ENCODE assay signal across 13 mouse cellular contexts in the genomic region with DNA sequence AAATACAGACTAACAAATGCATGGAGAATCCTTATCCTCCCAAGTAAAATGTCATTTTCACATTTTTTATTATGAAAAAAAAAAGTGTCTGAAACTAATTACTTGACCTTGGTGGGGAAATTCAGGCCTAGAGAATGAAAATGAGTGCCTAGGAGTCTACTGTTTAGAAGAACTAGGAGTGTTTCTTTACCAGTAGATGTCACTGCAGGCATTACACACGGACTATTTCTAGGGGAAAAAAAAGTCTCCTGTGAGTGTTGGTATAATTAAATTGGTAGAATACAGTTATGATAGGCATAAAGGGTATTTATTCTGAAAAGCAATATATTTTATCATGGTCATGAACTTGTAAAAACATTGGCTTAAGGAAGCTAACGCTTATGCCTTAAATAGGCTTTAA. TPM values are rescaled to one million over a fixed set of nuclear protein-coding genes. Genes with fewer than 3 reads are reported as not detected.
DNase-seq lines count a peak whose midpoint lies in the region; ATAC-seq and TF ChIP-seq lines count a peak whose summit lies in the region.
"Had no signal": no experiment of that assay in that cellular context is flagged by ENCODE, and none has a peak within 500 bp of the region (broad histone marks: within the 10 kb centered on the region; RNA-seq: fewer than 3 reads in every experiment).

No protein-coding gene starts in this region.

- H3K27me3 ChIP-seq in forebrain, embryonic 14.5 days (replicated peaks; ENCODE audit: control insufficient read depth, insufficient read depth, low read length): no peaks in the 10 kb centered on the region
- H3K27me3 ChIP-seq in forebrain, embryonic 12.5 days: no peaks in the 10 kb centered on the region
- H3K27me3 ChIP-seq in kidney, postnatal 0 days (ENCODE audit: insufficient read depth, low read length): no peaks in the 10 kb centered on the region
- H3K27me3 ChIP-seq in midbrain, postnatal 0 days (ENCODE audit: insufficient read depth, low read length): no peaks in the 10 kb centered on the region
- H3K27me3 ChIP-seq in midbrain, embryonic 15.5 days (replicated peaks): no peaks in the 10 kb centered on the region
- H3K27me3 ChIP-seq: kidney, embryonic 15.5 days; liver, embryonic 13.5 days had no signal

- peak; percentile 73 for TF ChIP-seq CTCF in kidney, postnatal 0 days (IDR thresholded peaks at IDR 0.05; ENCODE audit: low read depth)
- TF ChIP-seq CTCF in midbrain, postnatal 0 days (IDR thresholded peaks at IDR 0.05): peak; percentile 84

- no peak overlapping the region for H3K4me3 ChIP-seq in forebrain, embryonic 14.5 days (ENCODE audit: low read depth, low read length)
- H3K4me3 ChIP-seq in forebrain, embryonic 12.5 days (replicated peaks): no peak overlapping the region
- H3K4me3 ChIP-seq in kidney, postnatal 0 days (replicated peaks; ENCODE audit: low read depth, low read length): no peak overlapping the region
- no peak overlapping the region for H3K4me3 ChIP-seq in midbrain, postnatal 0 days (ENCODE audit: low read depth, low read length)
- H3K4me3 ChIP-seq in midbrain, embryonic 15.5 days: no peak overlapping the region
- H3K4me3 ChIP-seq: kidney, embryonic 15.5 days; liver, embryonic 13.5 days had no signal

- no peak overlapping the region for H3K27ac ChIP-seq in forebrain, embryonic 14.5 days (ENCODE audit: low read depth, low read length)
- no peak overlapping the region for H3K27ac ChIP-seq in forebrain, embryonic 12.5 days
- no peak overlapping the region for H3K27ac ChIP-seq in kidney, postnatal 0 days
- H3K27ac ChIP-seq in midbrain, postnatal 0 days (ENCODE audit: low read depth, low read length): no peak overlapping the region
- H3K27ac ChIP-seq in midbrain, embryonic 15.5 days: no peak overlapping the region
- H3K27ac ChIP-seq: kidney, embryonic 15.5 days; liver, embryonic 13.5 days had no signal

- H3K4me2 ChIP-seq in forebrain, embryonic 14.5 days (ENCODE audit: low read length): no peak overlapping the region
- no peak overlapping the region for H3K4me2 ChIP-seq in forebrain, embryonic 12.5 days
- H3K4me2 ChIP-seq in kidney, postnatal 0 days (ENCODE audit: low read length): no peak overlapping the region
- H3K4me2 ChIP-seq in midbrain, postnatal 0 days (ENCODE audit: low read depth, low read length, poor library complexity, severe bottlenecking): no peak overlapping the region
- H3K4me2 ChIP-seq in midbrain, embryonic 15.5 days: no peak overlapping the region
- H3K4me2 ChIP-seq: kidney, embryonic 15.5 days; liver, embryonic 13.5 days had no signal

- DNase-seq in forebrain, embryonic 14.5 days (ENCODE audit: low spot score): peak; percentile 82
- DNase-seq in kidney, postnatal 0 days (ENCODE audit: low spot score): peak; percentile 79
- no peak for DNase-seq in kidney, postnatal 14 days
- peak; percentile 80 for DNase-seq in midbrain, postnatal 0 days (ENCODE audit: low spot score)
- peak; percentile 41 for DNase-seq in telencephalon, adult 2 months (ENCODE audit: low read depth, low spot score)
- DNase-seq in right cerebral cortex, adult 18-20 months: no peak
- DNase-seq: liver, embryonic 13.5 days; thymus, adult 2 months had no signal

- H3K9ac ChIP-seq in forebrain, embryonic 14.5 days (ENCODE audit: low read length): no peak overlapping the region
- no peak overlapping the region for H3K9ac ChIP-seq in forebrain, embryonic 12.5 days
- no peak overlapping the region for H3K9ac ChIP-seq in kidney, postnatal 0 days (ENCODE audit: low read depth, low read length)
- H3K9ac ChIP-seq in midbrain, postnatal 0 days (replicated peaks; ENCODE audit: low read length, poor library complexity, severe bottlenecking): no peak overlapping the region
- H3K9ac ChIP-seq in midbrain, embryonic 15.5 days: no peak overlapping the region
- H3K9ac ChIP-seq: kidney, embryonic 15.5 days; liver, embryonic 13.5 days had no signal

- no peaks in the 10 kb centered on the region for H3K9me3 ChIP-seq in forebrain, embryonic 14.5 days (replicated peaks; ENCODE audit: control insufficient read depth, low read length)
- H3K9me3 ChIP-seq in forebrain, embryonic 12.5 days: no peaks in the 10 kb centered on the region
- H3K9me3 ChIP-seq in kidney, postnatal 0 days (replicated peaks; ENCODE audit: low read length): no peaks in the 10 kb centered on the region
- H3K9me3 ChIP-seq in midbrain, postnatal 0 days (ENCODE audit: low read length): no peaks in the 10 kb centered on the region
- no peaks in the 10 kb centered on the region for H3K9me3 ChIP-seq in midbrain, embryonic 15.5 days
- H3K9me3 ChIP-seq: kidney, embryonic 15.5 days; liver, embryonic 13.5 days had no signal

- no peaks in the 10 kb centered on the region for H3K36me3 ChIP-seq in forebrain, embryonic 14.5 days (ENCODE audit: control insufficient read depth, insufficient read depth, low read length)
- no peaks in the 10 kb centered on the region for H3K36me3 ChIP-seq in forebrain, embryonic 12.5 days (replicated peaks)
- no peaks in the 10 kb centered on the region for H3K36me3 ChIP-seq in kidney, postnatal 0 days (ENCODE audit: insufficient read depth, low read length)
- H3K36me3 ChIP-seq in midbrain, postnatal 0 days (ENCODE audit: insufficient read depth, low read length): no peaks in the 10 kb centered on the region
- H3K36me3 ChIP-seq in midbrain, embryonic 15.5 days (replicated peaks): no peaks in the 10 kb centered on the region
- H3K36me3 ChIP-seq: kidney, embryonic 15.5 days; liver, embryonic 13.5 days had no signal

- no peaks in the 10 kb centered on the region for H3K4me1 ChIP-seq in forebrain, embryonic 14.5 days (ENCODE audit: control insufficient read depth, insufficient read depth, low read length)
- H3K4me1 ChIP-seq in forebrain, embryonic 12.5 days: no peaks in the 10 kb centered on the region
- H3K4me1 ChIP-seq in kidney, postnatal 0 days (replicated peaks; ENCODE audit: insufficient read depth, low read length): no peaks in the 10 kb centered on the region
- H3K4me1 ChIP-seq in midbrain, postnatal 0 days (ENCODE audit: insufficient read depth, low read length): no peaks in the 10 kb centered on the region
- H3K4me1 ChIP-seq in midbrain, embryonic 15.5 days: no peaks in the 10 kb centered on the region
- H3K4me1 ChIP-seq: kidney, embryonic 15.5 days; liver, embryonic 13.5 days had no signal

- ATAC-seq in forebrain, embryonic 14.5 days: no peak; the same call in 1 of the 2 replicates
- no peak for ATAC-seq in forebrain, embryonic 12.5 days (ENCODE audit: low FRiP score)
- ATAC-seq in kidney, postnatal 0 days (replicated peaks; ENCODE audit: low FRiP score, low read depth): no peak
- ATAC-seq in midbrain, postnatal 0 days (ENCODE audit: low FRiP score): no peak
- no peak for ATAC-seq in midbrain, embryonic 15.5 days (replicated peaks)
- ATAC-seq: activated CD4-positive, CD25-positive, alpha-beta regulatory T cell, adult 4 months; CD4-positive, CD25-positive, alpha-beta regulatory T cell, adult 4 months had no signal

- 58% methylated on average over 2 of the region's 2 CpGs for WGBS in forebrain, embryonic 14.5 days
- WGBS in forebrain, embryonic 12.5 days: 53% methylated on average over 2 of the region's 2 CpGs
- 37% methylated on average over 2 of the region's 2 CpGs for WGBS in kidney, postnatal 0 days
- WGBS in midbrain, postnatal 0 days: 43% methylated on average over 2 of the region's 2 CpGs
- WGBS in midbrain, embryonic 15.5 days: 48% methylated on average over 2 of the region's 2 CpGs

RNA-seq across cellular contexts. Expression of gene Mpdz, which starts 55.5 kb away (rescaled TPM):
- 17.0 and 19.1 TPM in 2 replicates for polyA plus RNA-seq in forebrain, embryonic 14.5 days (2014; fragmentation: Nextera tagmentation; extraction: Ambion mirVana)
- polyA plus RNA-seq in forebrain, embryonic 12.5 days (2016; fragmentation: Nextera tagmentation; extraction: Ambion mirVana): 53.8 and 54.1 TPM in 2 replicates
- 16.1 and 16.3 TPM in 2 replicates for polyA plus RNA-seq in kidney, postnatal 0 days (2015; fragmentation: Nextera tagmentation; extraction: Ambion mirVana)
- total RNA-seq in midbrain, postnatal 0 days (2014; rRNA removed): 23.7 and 39.5 TPM in 2 replicates
- polyA plus RNA-seq in midbrain, postnatal 0 days (2015; fragmentation: Nextera tagmentation; extraction: Ambion mirVana): 5.9 and 8.4 TPM in 2 replicates
- polyA plus RNA-seq in midbrain, embryonic 15.5 days (2015; fragmentation: Nextera tagmentation; extraction: Ambion mirVana): 14.8 and 15.5 TPM in 2 replicates

Comparison
In these comparisons a context has a peak if more than half of its experiments do, and no peak if none do; other contexts are left out.
1. DNase-seq: peak in forebrain, embryonic 14.5 days (single experiment), kidney, postnatal 0 days (single experiment), midbrain, postnatal 0 days (single experiment) and telencephalon, adult 2 months (single experiment); none in kidney, postnatal 14 days (single experiment) and right cerebral cortex, adult 18-20 months (single experiment).